Mouse (Mus musculus): ENCODE measurements around the gene Mecom.
A peak's percentile ranks its signal among the peaks of the same experiment; 100 is the strongest.

Gene Mecom

GRCm38 (mm10) chr3:30353878-30354727, 193.7 kb downstream of the Mecom start:
- no peak for DNase-seq (ENCODE audit: low read depth, low spot score)

DNA sequence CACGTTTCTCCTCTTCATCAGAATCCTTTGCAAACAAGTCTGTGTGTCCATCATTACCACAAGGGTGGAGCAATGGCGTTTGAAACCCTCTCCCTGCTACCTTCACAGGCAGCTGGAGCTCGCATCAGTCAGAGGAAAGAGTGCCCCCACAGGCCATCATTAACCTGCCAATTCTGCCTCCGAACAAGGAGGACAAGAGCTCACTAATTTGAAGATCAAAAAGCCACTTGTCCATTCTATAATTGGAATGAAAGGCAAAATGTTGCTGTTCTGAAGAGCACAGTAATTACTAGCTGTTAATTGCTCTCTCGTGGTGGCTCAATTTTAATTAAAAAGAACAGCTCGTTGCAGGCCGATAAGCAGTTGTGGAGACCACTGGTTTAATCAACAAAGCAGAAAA, 198.5 kb downstream of the Mecom start:
- DNase-seq (ENCODE audit: low read depth, low spot score) = peak; percentile 6

DNA sequence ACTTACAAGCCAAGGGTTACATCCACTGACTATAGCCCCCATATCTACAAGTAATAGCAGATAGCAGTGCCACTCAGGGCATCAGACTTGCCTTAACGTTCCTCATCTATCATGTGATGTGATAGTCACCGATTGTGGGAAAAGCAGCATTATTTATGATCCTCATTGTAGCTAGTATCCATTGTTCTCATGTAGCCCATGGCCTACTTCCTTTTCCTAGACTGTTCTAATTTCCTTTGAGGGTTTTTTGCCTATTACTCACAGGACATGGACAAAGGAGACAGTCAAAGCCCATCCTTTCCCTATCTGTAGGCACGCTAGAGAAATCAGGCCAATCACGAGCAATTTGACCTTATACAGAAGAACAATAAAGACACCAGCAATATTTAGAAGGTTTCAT, 203.7 kb downstream of the Mecom start:
- no peak for DNase-seq (ENCODE audit: low read depth, low spot score)

DNA sequence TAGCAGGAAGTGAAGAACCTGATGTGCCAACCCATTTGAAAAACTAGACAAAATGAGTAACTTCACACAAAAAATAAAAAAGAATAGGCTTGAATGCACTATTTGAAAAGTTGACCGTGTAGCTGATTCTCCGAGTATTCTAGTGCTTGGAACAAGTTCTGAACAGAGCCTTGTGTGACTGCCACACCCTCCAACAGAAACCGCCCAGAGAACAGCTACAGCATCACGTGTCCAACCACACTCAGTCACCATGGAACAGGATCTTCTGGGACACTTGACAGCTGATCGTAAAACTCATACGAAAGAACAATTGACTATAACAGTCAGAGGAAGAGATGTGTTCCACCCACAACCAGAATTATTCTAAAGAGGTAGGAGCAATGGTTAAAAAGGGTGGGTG, 215.5 kb downstream of the Mecom start:
- no peak for DNase-seq (ENCODE audit: low read depth, low spot score)

- DNase-seq (ENCODE audit: low read depth, low spot score) = no peak
Measured at GRCm38 (mm10) chr3:30330476-30330875, 217.3 kb downstream of the Mecom start.

GRCm38 (mm10) chr3:30330021-30330420, 217.8 kb downstream of the Mecom start:
- DNase-seq (ENCODE audit: low read depth, low spot score) = no peak

DNA sequence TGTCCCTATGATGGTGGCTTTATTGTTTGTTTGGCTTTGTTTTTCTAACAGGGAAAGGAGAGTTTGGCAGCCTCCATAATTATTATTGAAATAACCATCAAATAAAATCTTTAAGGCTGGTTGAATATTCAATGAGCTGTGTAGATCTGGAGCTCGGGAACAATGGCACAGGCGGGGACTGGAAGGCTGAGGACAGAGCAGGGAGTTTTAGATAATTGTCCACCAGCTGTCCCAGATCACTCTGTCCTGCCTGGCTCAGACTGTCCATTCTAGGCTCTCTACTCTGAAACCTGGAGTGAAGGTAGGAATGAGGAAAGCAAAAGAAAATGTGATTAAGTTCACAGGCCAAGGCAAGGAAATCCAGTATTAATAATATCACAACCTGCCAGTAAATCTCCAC, 232.9 kb downstream of the Mecom start:
- no peak for DNase-seq (ENCODE audit: low read depth, low spot score)

DNA sequence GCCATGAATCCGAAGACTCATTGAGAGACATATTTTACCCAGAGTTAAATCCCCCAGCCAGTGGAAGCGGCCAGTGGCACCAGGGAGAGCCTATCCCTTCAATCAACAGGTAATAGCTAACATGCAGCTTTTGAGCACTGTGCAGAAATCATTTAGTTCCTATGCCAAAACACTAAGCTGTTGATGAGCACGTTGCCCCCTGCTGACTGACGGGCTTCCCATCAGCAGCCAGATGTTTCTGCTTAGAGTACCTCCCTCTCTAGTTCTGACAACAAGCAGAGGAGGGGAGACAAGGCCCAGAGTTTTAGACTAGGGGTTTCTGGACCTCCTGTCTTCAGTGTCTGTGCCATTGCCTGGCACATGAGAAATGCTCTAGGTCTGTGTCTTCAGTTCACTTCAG, 239.7 kb downstream of the Mecom start:
- DNase-seq (ENCODE audit: low read depth, low spot score) = no peak

DNA sequence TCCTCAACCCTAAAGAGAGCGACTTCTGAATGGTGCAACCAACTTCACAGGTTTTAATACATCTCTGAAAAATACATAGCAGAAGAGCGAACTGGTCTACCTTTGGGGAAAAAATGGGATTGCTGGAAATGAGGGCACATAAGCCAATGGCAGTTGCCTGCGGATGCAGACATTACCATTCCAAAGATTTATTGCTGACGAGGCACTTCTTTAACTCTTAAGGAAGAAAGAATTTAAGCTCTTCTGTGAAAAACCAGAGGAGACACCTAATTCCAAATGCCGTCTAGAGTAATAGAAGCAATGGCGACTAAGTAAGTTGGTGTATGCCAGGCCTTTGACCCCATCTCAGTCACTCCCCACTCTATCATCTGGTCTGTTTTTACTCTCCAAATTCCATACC, 240.2 kb downstream of the Mecom start:
- no peak for DNase-seq (ENCODE audit: low read depth, low spot score)

GRCm38 (mm10) chr3:30306080-30306479, 241.7 kb downstream of the Mecom start:
- DNase-seq (ENCODE audit: low read depth, low spot score) = no peak

DNA sequence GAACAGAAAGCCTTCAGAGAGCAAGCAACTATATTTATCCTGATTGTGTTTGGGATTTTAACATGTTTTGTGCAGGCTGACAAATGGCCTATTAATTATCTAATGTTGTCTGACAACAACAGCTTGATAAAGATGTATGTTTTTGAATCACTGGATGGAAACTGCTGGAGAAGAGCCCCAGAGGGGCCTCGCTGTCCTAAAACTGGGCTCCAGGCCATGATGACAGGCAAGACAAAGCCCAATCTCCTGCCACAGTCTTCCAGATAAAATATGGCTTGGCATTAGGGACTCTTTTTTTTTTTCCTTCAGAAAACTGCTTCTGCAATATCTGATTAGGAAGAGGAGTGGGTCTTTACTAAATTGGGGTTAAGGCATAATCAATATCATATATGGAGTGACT, 248.3 kb downstream of the Mecom start:
- no peak for DNase-seq (ENCODE audit: low read depth, low spot score)

GRCm38 (mm10) chr3:30294433-30294832, 253.4 kb downstream of the Mecom start:
- no peak for DNase-seq (ENCODE audit: low read depth, low spot score)

GRCm38 (mm10) chr3:30286529-30286928, 261.3 kb downstream of the Mecom start:
- DNase-seq (ENCODE audit: low read depth, low spot score) = no peak

DNA sequence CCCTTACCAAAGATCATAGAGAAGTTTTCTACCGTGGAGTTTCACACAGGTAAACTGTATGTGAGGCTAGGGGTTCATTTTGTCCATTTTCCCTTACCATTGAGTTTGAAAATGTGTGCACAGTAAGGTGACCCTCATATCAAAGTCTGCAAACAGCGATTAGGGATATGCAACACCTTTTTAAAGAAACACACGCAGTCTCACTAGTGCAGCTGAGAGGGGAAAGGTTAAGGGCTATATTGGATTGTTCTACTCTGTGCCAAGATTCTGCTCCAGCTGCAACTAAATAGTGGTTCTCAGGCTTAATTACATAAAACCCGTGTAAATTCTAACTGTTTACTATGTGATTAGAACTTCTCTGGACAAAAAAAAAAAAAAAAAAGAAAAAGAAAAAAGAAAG, 263.7 kb downstream of the Mecom start:
- DNase-seq (ENCODE audit: low read depth, low spot score) = no peak

GRCm38 (mm10) chr3:30283562-30283961, 264.2 kb downstream of the Mecom start:
- no peak for DNase-seq (ENCODE audit: low read depth, low spot score)

DNA sequence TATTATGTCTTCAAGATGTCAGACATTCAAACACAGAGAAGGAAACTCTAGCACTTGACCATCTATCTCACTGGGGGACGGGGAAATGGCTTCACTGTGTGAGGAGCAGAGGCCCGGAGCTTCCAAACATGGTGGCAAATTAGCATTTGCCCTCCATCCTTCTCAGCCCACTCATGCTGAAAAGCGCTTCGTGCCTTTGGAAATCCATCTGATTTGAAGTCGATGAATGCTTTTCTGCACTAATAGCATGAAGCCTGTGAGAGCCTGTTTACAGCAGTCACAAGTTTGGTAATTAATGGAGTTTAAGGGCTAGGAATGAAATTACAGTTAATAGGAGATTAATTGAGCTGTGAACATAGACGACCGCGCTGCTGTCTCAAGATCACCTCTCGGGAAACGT, 270.2 kb downstream of the Mecom start:
- DNase-seq (ENCODE audit: low read depth, low spot score) = no peak

- no peak for DNase-seq (ENCODE audit: low read depth, low spot score)
Measured at GRCm38 (mm10) chr3:30276099-30276498, 271.7 kb downstream of the Mecom start.

DNA sequence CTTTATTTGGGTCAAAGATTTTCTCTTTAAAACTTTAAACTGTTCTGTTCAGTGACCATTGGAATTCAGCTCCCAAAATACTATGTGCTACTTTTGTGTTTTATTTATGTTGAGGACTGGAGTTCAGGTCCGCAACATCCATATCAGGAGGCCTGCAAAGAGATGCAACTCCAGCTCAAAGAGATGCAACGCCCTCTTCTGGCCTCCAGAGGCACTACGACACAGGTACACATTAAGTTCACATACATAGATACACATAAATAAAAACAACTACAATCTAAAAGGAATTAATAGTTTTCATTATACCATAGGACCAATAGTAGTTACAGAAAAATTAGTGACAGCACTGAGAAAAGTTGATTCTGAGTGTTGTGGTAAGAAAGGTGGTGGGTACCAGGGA, 278.6 kb downstream of the Mecom start:
- DNase-seq (ENCODE audit: low read depth, low spot score) = no peak

DNA sequence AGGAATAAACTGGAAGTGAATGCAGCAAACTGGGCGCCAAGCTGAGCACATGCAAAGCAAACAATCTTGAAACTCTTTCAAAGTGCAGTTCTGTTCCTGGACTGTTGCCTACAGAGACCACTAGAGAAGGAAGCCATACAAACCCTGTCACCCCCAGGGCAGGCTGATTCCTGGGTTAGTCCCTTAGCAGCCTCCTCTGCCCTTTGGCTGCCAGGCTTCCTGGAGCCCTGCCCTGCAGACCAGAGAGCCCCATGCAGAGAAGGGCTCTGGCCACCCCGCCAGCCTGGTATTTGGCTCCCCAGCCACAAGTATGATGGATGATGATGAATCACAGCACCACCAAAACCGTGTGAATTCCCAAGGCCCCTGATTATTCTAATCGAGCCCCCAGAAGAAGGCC, 286.9 kb downstream of the Mecom start:
- DNase-seq (ENCODE audit: low read depth, low spot score) = no peak

DNA sequence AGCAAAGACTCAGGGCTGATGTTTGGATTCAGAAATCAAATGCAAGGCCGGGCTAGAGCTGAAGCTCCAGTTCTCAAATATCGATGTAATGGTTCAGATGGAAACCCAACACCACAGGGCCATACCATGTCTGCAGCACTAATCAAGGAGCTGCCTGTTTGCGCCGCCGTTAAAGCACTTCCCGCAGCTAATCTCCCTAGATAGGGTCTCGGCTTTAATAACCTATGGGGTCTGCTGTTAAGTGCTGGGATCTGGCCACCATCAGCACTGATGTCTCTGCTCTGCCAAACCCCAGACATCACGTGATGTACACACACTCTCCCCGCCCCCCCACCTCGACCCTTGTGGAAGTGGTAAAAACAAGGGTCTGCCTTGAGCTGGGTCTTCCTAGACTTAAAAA, 289.4 kb downstream of the Mecom start:
- no peak for DNase-seq (ENCODE audit: low read depth, low spot score)

GRCm38 (mm10) chr3:30257776-30258175, 290.0 kb downstream of the Mecom start:
- no peak for DNase-seq (ENCODE audit: low read depth, low spot score)

- DNase-seq (ENCODE audit: low read depth, low spot score) = no peak
Measured at GRCm38 (mm10) chr3:30256896-30257295, 290.9 kb downstream of the Mecom start.

- DNase-seq (ENCODE audit: low read depth, low spot score) = no peak
Measured at GRCm38 (mm10) chr3:30255828-30256227, 292.0 kb downstream of the Mecom start.

DNA sequence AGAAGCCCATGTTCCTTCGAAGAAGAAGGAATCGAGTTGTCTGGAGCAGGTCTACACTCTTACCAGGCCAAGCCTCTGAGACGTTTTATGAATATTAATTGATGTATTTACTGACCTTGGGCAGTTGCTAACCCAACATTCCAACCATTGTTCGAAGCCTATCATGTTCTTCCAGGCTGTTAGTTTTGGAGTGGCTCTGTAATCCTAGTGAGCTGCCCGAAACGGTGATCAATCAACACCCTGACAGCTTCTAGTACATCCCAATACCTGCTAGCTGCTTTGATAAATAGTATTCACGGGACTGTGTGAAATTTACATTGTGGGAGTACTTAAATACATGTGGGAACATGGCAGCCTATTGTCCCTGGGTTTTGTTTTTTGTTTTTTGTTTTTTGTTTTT, 293.4 kb downstream of the Mecom start:
- DNase-seq (ENCODE audit: low read depth, low spot score) = no peak
